Mouse (Mus musculus) midbrain, embryonic 14.5 days (tissue): ENCODE results near the gene Mrpl39. TPM values are rescaled to one million over a fixed set of nuclear protein-coding genes. Genes with fewer than 3 reads are reported as not detected.

Source experiments
- ATAC-seq: fragments of 200-750 bp; cut with Nextera tagmentation; 2 replicates; pipeline ENCODE4 v1.8.0; 2017; ENCODE audit warnings: moderate number of reproducible peaks, moderate library complexity; ENCODE audit not compliant: low FRiP score, low TSS enrichment
- DNase-seq: peaks from one replicate; pipeline ENCODE4 v3.0.0-alpha.2; 2015
- H3K27ac ChIP-seq: fragments of 300-500 bp; sonication (generic); replicated peaks from 2 replicates; pipeline ENCODE4 v1.5.1; 2014; ENCODE audit warnings: mild to moderate bottlenecking, low read depth, low read length, moderate library complexity
- H3K27me3 ChIP-seq: fragments of 300-500 bp; sonication (generic); 2 replicates; pipeline ENCODE4 v1.6.1; 2014; ENCODE audit warnings: low read length, control low read depth, mixed read lengths; ENCODE audit not compliant: control insufficient read depth, insufficient read depth
- H3K36me3 ChIP-seq: fragments of 300-500 bp; sonication (generic); 2 replicates; pipeline ENCODE4 v1.6.1; 2014; ENCODE audit warnings: low read length, control low read depth; ENCODE audit not compliant: control insufficient read depth, insufficient read depth
- H3K4me1 ChIP-seq: fragments of 300-500 bp; sonication (generic); 2 replicates; pipeline ENCODE4 v1.6.1; 2014; ENCODE audit warnings: mild to moderate bottlenecking, antibody characterized with exemption, low read length, control low read depth; ENCODE audit not compliant: control insufficient read depth, insufficient read depth
- H3K4me2 ChIP-seq: fragments of 300-500 bp; sonication (generic); 2 replicates; pipeline ENCODE4 v1.6.1; 2014; ENCODE audit warnings: mild to moderate bottlenecking, low read length, moderate library complexity
- H3K4me3 ChIP-seq: fragments of 300-500 bp; sonication (generic); replicated peaks from 2 replicates; pipeline ENCODE4 v1.5.1; 2014; ENCODE audit warnings: low read depth, low read length
- H3K9ac ChIP-seq: fragments of 300-500 bp; sonication (generic); replicated peaks from 2 replicates; pipeline ENCODE4 v1.6.1; 2014; ENCODE audit warnings: mild to moderate bottlenecking, low read length, moderate library complexity
- H3K9me3 ChIP-seq: fragments of 300-500 bp; sonication (generic); 2 replicates; pipeline ENCODE4 v1.6.1; 2016; ENCODE audit warnings: low read length, control low read depth, mixed read lengths; ENCODE audit not compliant: control insufficient read depth
- WGBS: fragments of 180-500 bp; shearing (Covaris S2); extraction: QIAGEN DNeasy Blood & Tissue Kit; methylation state at CpG from one replicate; pipeline ENCODE4 v1.1.7; 2014; 5-methylcytosine and 5-hydroxymethylcytosine counted together
- polyA plus RNA-seq: library from polyadenylated mRNA; unstranded; fragments of >200 nt; fragmentation: Nextera tagmentation; extraction: Ambion mirVana; gene quantifications from 2 replicates; pipeline ENCODE4 v1.2.1, GENCODE M21; 2014

The Mrpl39 gene
- polyA plus RNA-seq = 34.4 and 43.1 TPM in 2 replicates

DNA sequence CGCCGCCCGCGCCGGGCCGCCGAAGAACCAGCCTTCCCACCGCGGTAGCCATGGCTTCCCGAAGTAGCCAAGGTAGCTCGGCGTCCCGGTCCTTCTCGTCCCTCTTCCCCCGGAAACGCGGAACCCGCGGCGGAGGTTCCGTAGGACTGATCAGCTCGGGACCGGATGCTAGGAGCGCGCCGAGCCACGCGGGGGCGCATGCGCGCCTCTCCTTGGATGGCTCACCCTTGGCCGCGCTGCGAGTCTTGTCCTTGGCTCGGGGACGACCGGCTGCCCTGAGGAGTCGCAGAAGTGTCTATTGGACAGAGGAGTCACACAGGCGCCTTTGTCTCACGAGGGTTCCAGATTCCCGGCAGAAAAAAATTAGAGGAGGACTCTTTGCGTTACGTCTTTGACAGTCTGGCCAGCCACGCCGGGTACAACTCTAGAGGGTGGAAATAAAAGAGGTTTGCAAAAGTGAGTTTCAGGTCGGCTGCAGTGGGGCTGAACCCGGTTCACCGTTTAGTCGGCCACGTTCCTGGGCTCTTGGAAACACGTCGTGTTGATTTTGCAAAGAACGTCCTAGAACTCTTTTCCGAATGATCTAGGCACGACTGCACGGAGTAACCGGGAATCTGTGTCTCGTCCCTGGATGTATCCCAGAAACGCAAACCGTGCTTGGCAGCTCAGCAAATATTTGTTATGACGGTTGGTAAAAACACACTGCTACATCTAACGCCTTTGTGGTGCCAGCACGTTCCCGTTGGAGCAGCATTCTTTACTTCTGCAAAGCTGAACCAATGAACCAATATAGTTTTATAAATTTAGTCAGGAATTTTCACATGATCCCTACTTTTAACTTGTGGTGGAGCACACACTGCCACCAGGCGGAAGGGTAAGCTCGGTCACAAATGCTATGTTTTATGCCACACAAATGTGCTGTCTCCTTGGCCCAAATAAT, at the start of gene Mrpl39:
Mrpl39 (minus strand) TSS at position 577 of the 940 bp plus-strand sequence.
- Histone ChIP-seq H3K27ac (peak within 1 kb of the TSS; percentile 69), H3K4me1 (peaks cover 6% of the 10 kb centered on the region; the same call in 1 of the 2 replicates), H3K36me3 (peaks cover 18% of the 10 kb centered on the region), H3K4me2 (peak within 1 kb of the TSS; percentile 59), H3K9me3 (no peaks in the 10 kb centered on the region), H3K27me3 (no peaks in the 10 kb centered on the region), H3K9ac (peak within 1 kb of the TSS; percentile 71), H3K4me3 (peak within 1 kb of the TSS; percentile 72)
- DNase-seq (peak; percentile 99), ATAC-seq (peak; percentile 99)
- WGBS = 1% methylated on average over 66 of the region's 66 CpGs

DNA sequence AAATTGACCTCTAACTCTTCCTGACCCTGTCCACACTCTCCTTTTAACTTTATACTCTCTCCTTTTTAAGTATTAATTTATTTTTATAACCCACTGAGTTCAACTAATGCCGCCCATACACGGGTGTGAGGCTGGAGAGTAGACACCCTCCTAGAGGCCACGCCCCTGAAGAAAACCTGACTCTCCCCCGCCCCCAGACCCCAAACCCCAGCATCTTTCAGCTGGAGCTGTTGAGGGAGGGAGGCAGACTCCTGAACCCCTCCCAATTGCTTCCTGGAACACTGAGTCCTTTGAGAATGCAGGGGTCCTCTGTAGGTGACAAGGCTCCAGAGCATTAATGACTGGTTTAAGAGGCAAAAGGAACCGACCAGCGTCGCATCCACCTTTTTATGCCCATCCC, 49.4 kb upstream of the Mrpl39 start:
- no peak overlapping the region for H3K9ac ChIP-seq
- no peaks in the 10 kb centered on the region for H3K36me3 ChIP-seq
- 14% methylated on average over 7 of the region's 7 CpGs for WGBS
- H3K27ac ChIP-seq = no peak overlapping the region
- ATAC-seq = no peak
- DNase-seq = no peak
- H3K4me1 ChIP-seq = peaks cover 4% of the 10 kb centered on the region; the same call in 1 of the 2 replicates
- no peak overlapping the region for H3K4me2 ChIP-seq
- H3K27me3 ChIP-seq = no peaks in the 10 kb centered on the region
- H3K9me3 ChIP-seq = no peaks in the 10 kb centered on the region
- no peak overlapping the region for H3K4me3 ChIP-seq

DNA sequence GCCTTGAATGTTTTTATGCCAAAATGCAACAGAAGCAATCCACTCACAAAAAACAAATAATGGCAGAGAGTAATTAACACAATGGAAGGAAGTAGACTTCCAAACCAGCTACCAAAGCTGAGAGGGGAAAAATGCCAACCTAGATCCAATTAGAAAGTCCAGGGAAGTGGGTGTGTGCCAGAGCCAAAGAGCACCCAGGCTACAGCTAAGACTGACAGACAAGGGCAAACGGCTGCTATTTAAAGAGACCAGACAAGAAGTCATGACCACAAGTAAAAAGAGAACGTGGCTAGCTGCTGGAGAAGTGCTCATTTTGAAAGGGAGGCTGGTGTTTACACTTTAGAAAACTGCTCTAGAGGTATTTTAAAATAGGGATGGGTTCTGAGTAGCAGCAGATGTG, 47.7 kb upstream of the Mrpl39 start:
- no peak for DNase-seq
- H3K4me1 ChIP-seq = peaks cover 4% of the 10 kb centered on the region; the same call in 1 of the 2 replicates
- ATAC-seq = no peak

DNA sequence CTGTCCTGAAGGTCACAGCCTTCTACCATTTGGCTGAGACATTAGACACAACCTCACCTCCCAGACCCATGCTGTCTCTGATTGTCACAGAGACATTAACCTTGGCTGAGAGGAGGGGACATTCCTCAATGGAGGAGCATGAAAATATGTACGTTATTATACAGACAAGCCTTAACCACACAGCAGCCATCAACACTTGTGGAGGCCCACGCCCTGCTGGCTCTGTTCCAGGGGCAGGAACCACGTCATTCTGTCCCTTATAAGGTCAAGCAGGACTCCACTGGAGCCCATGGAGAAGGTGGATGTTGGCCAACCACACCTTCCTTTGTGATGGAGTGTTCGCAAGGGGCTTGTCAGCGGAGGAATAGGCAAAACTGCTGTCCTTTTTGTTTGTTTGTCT, 44.2 kb upstream of the Mrpl39 start:
- no peak overlapping the region for H3K27ac ChIP-seq

More for the DNA sequence above, 47.7 kb upstream of the Mrpl39 start:
- 51% methylated on average over 2 of the region's 2 CpGs for WGBS
- no peaks in the 10 kb centered on the region for H3K9me3 ChIP-seq
- no peak overlapping the region for H3K4me3 ChIP-seq
- H3K27ac ChIP-seq = no peak overlapping the region
- peaks cover 6% of the 10 kb centered on the region; the same call in 1 of the 2 replicates for H3K36me3 ChIP-seq
- H3K27me3 ChIP-seq = no peaks in the 10 kb centered on the region
- H3K4me2 ChIP-seq = no peak overlapping the region
- H3K9ac ChIP-seq = no peak overlapping the region

DNA sequence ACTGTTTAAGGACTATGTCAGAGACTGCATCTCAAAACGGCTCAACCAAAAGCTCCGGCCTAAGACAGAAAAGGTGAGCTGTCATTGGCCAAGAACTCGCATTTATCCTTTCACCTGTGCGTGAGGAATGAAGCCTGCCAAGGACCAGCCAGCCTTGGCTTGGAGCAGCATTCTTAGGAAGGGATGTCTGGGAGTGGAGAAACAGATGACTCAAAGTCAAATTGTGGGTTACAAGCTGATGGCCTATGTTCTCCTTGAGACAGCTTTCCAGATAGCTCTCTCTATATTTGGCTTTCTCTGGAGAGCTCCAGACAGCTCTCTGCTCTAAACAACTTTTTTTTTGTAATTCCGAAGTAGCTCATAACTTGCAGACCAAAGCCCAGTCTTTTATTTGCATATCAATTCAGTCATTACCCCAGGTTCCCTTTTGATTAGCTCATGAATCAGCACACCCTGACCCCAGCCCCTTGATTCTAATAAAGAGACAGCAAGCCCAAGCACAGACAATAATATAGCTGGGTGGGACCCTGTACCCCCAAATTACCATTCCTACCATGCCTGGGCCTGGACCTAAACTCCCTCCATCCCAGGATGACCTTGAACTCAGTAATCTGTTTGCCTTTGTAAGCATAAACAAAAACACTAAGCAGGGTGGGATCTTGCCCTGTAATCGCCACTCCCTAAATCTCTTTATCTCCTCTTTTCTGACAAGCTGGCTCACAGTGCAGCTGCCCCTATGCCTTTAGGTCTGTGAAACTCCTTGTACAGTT, 43.5 kb upstream of the Mrpl39 start:
- Histone ChIP-seq H3K36me3 (peaks cover 6% of the 10 kb centered on the region; the same call in 1 of the 2 replicates), H3K4me1 (no peaks in the 10 kb centered on the region; the same call in 1 of the 2 replicates), H3K4me2 (no peak overlapping the region), H3K4me3 (no peak overlapping the region), H3K9me3 (no peaks in the 10 kb centered on the region), H3K27me3 (no peaks in the 10 kb centered on the region), H3K27ac (no peak overlapping the region), H3K9ac (no peak overlapping the region)
- DNase-seq = no peak
- ATAC-seq = no peak
- WGBS = 86% methylated on average over 6 of the region's 6 CpGs

More for the DNA sequence above, 44.2 kb upstream of the Mrpl39 start:
- Histone ChIP-seq H3K9me3 (no peaks in the 10 kb centered on the region), H3K4me2 (no peak overlapping the region), H3K36me3 (peaks cover 6% of the 10 kb centered on the region; the same call in 1 of the 2 replicates), H3K27me3 (no peaks in the 10 kb centered on the region), H3K4me1 (no peaks in the 10 kb centered on the region; the same call in 1 of the 2 replicates), H3K9ac (no peak overlapping the region), H3K4me3 (no peak overlapping the region)
- 92% methylated on average over 5 of the region's 5 CpGs for WGBS
- no peak for ATAC-seq
- DNase-seq = no peak

DNA sequence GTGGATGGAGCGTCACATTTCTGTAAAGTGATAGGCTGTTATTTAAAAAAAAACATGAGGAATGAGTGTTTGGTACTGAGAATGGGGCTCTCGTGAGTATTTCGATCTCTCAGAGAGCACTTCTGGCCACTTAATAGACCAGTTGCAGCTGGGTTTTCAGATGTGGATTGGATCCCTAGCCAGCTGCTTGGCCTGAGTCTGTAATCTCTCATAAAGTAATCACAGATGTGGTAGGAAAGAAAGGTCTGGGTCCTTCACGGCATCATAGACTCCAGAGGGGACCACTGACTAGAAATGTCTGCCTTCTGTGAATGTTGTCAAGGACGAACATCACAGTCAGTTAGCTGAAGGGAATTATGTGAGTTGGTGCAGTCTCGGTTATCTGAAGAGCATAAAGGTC, 42.9 kb upstream of the Mrpl39 start:
- Histone ChIP-seq H3K9me3 (no peaks in the 10 kb centered on the region), H3K4me1 (no peaks in the 10 kb centered on the region; the same call in 1 of the 2 replicates), H3K36me3 (peaks cover 6% of the 10 kb centered on the region; the same call in 1 of the 2 replicates), H3K27me3 (no peaks in the 10 kb centered on the region), H3K4me3 (no peak overlapping the region), H3K9ac (no peak overlapping the region), H3K27ac (no peak overlapping the region), H3K4me2 (no peak overlapping the region)
- no peak for ATAC-seq
- 94% methylated on average over 6 of the region's 6 CpGs for WGBS
- no peak for DNase-seq

DNA sequence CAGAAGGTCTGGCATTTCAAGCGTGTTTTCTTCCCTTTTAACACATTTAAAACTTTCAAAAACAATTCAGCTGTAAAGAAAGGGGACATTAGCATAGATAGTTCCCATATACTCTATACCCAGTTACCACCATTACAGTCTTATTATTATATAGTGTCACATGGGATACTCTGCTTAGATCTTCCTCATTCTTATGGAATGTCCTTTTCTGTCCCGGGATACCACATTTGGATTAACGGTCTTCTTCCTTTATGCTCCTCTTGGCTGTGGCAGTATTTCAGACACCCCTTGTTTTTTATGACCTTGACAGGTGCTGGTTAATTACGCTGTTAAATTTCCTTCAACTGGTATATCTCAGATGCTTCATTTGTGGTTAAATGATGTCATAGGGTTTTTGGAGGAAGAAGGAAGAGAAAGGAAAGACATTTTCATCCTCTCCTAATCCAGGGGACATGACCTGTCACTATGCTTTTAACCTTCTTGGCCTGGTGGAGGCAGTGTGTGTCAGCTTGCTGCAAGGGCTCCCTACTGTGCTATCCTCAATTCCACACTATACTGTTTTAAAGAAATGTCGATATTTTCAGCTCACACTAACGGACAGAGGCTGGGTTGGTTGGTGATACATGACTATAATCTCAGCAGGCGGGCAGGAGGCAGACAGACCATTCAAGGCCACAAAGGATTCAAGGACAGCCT, 40.7 kb upstream of the Mrpl39 start:
- no peak overlapping the region for H3K9ac ChIP-seq
- DNase-seq (peak; percentile 18), ATAC-seq (no peak)
- H3K4me3 ChIP-seq = peak overlapping the region; percentile 71
- H3K36me3 ChIP-seq = peaks cover 6% of the 10 kb centered on the region; the same call in 1 of the 2 replicates
- no peaks in the 10 kb centered on the region for H3K9me3 ChIP-seq
- no peak overlapping the region for H3K27ac ChIP-seq
- no peaks in the 10 kb centered on the region for H3K27me3 ChIP-seq
- no peaks in the 10 kb centered on the region; the same call in 1 of the 2 replicates for H3K4me1 ChIP-seq
- peak overlapping the region; percentile 95 for H3K4me2 ChIP-seq
- WGBS = 38% methylated on average over 7 of the region's 7 CpGs

DNA sequence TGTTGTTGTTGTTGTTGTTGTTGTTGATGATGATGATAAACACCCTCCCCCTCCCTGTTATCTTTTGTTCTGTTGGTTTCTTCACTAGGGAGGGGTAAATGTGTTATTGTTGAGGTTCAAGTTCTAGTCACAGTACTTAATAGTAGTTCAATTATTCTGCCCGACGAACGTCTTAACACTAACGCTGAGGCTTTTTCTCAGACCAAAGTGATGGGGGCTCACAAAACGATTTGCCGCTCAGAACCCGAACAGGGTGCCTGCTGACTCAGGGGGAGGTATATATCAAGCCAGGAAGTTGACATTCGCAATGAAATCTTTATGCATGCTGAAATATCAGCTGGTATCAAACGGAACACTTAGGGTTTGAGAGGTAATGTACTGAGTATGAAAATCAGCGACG, 39.8 kb upstream of the Mrpl39 start:
- Histone ChIP-seq H3K4me2 (peak overlapping the region; percentile 95), H3K4me1 (no peaks in the 10 kb centered on the region; the same call in 1 of the 2 replicates), H3K4me3 (peak overlapping the region; percentile 71), H3K36me3 (peaks cover 6% of the 10 kb centered on the region; the same call in 1 of the 2 replicates), H3K27ac (no peak overlapping the region), H3K27me3 (no peaks in the 10 kb centered on the region), H3K9ac (peak overlapping the region; percentile 70; the same call in 1 of the 2 replicates), H3K9me3 (no peaks in the 10 kb centered on the region)
- no peak for ATAC-seq
- DNase-seq = peak; percentile 18
- 9% methylated on average over 11 of the region's 11 CpGs for WGBS
